Mouse (Mus musculus) CH12.LX (cell line): ENCODE measurements around the gene Cask. TPM values are rescaled to one million over a fixed set of nuclear protein-coding genes. Genes with fewer than 3 reads are reported as not detected.

ENCODE experiments used
- DNase-seq: peaks from one replicate; pipeline ENCODE4 v3.0.0-alpha.2; 2013; ENCODE audit errors: extremely low read depth
- H3K27ac ChIP-seq: 2 replicates; pipeline ENCODE4 v1.5.1; 2012; ENCODE audit warnings: low read depth, mild to moderate bottlenecking, control low read depth, moderate library complexity; ENCODE audit not compliant: insufficient read depth
- H3K27me3 ChIP-seq: replicated peaks from 2 replicates; pipeline ENCODE3; 2012; ENCODE audit warnings: inconsistent platforms
- H3K36me3 ChIP-seq, 2 experiments: replicated peaks in 1 of 2; 2 replicates each; pipeline versions ENCODE3 to v1.6.1; 2012; ENCODE audit warnings: inconsistent platforms in 1 of 2, low read length in 1 of 2, mild to moderate bottlenecking in 1 of 2, mixed read lengths in 1 of 2, moderate library complexity in 1 of 2; ENCODE audit not compliant: control insufficient read depth in 1 of 2, insufficient read depth in 1 of 2
- H3K4me1 ChIP-seq, 2 experiments: 2 replicates each; pipeline ENCODE4 v1.6.1; 2012; ENCODE audit warnings: inconsistent platforms in 1 of 2, moderate library complexity in 1 of 2; ENCODE audit not compliant: insufficient read depth in 2 of 2, control insufficient read depth in 1 of 2
- H3K4me2 ChIP-seq: 2 replicates; pipeline ENCODE4 v1.6.1; 2012; ENCODE audit warnings: low read depth, mild to moderate bottlenecking, control low read depth; ENCODE audit not compliant: poor library complexity, insufficient read depth, severe bottlenecking
- H3K4me3 ChIP-seq, 3 experiments: fragments of 150-350 bp in 1 of 3; sonication (generic) in 1 of 3; replicated peaks in 1 of 3; 2 replicates each; pipeline versions ENCODE3 to v1.5.1; 2011 to 2012; ENCODE audit warnings: low read depth in 2 of 3, low read length in 2 of 3, mild to moderate bottlenecking in 2 of 3, moderate library complexity in 2 of 3, control low read depth in 1 of 3, improper control_type of control experiment in 1 of 3, inconsistent platforms in 1 of 3, mixed read lengths in 1 of 3; ENCODE audit not compliant: poor library complexity in 1 of 3
- H3K79me2 ChIP-seq: replicated peaks from 2 replicates; pipeline ENCODE4 v1.6.1; 2012; ENCODE audit warnings: mild to moderate bottlenecking, moderate library complexity; ENCODE audit not compliant: control insufficient read depth, poor library complexity, insufficient read depth, severe bottlenecking; ENCODE audit errors: extremely low read depth
- H3K9ac ChIP-seq: 2 replicates; pipeline ENCODE4 v1.6.1; 2012; ENCODE audit warnings: low read depth, mild to moderate bottlenecking, control low read depth, moderate library complexity; ENCODE audit not compliant: insufficient read depth
- H3K9me3 ChIP-seq: replicated peaks from 2 replicates; pipeline ENCODE3; 2012; ENCODE audit warnings: low read length, inconsistent platforms, mixed read lengths
- CHD2 ChIP-seq: IDR thresholded peaks from 2 replicates; pipeline ENCODE4 v1.6.1; 2011; ENCODE audit warnings: low read length, improper control_type of control experiment
- ELF1 ChIP-seq: IDR thresholded peaks from 2 replicates; pipeline ENCODE4 v1.6.1; 2014; ENCODE audit warnings: low read depth, mild to moderate bottlenecking, inconsistent platforms, low read length, improper control_type of control experiment
- ETS1 ChIP-seq: conservative IDR thresholded peaks from 2 replicates; pipeline ENCODE4 v1.6.1; 2012; ENCODE audit warnings: low read depth, mild to moderate bottlenecking, inconsistent platforms, low read length, improper control_type of control experiment, moderate library complexity
- GABPA ChIP-seq: IDR thresholded peaks from 2 replicates; pipeline ENCODE4 v1.6.1; 2012; ENCODE audit warnings: low read depth, low read length, improper control_type of control experiment, inconsistent platforms; ENCODE audit not compliant: insufficient replicate concordance
- HCFC1 ChIP-seq: IDR thresholded peaks from 2 replicates; pipeline ENCODE4 v1.6.1; 2012; ENCODE audit warnings: low read depth, mild to moderate bottlenecking, inconsistent platforms, low read length, improper control_type of control experiment
- IRF4 ChIP-seq: IDR thresholded peaks from 2 replicates; pipeline ENCODE4 v1.6.1; 2014; ENCODE audit warnings: low read depth, mild to moderate bottlenecking, inconsistent platforms, low read length, improper control_type of control experiment
- JUN ChIP-seq: IDR thresholded peaks from 2 replicates; pipeline ENCODE4 v1.6.1; 2011; ENCODE audit warnings: low read depth, mild to moderate bottlenecking, low read length, improper control_type of control experiment, moderate library complexity; ENCODE audit not compliant: insufficient read depth
- MAX ChIP-seq: IDR thresholded peaks from 2 replicates; pipeline ENCODE4 v1.6.1; 2011; ENCODE audit warnings: low read length, improper control_type of control experiment
- MXI1 ChIP-seq: IDR thresholded peaks from 2 replicates; pipeline ENCODE4 v1.6.1; 2011; ENCODE audit warnings: mild to moderate bottlenecking, low read depth, low read length, improper control_type of control experiment
- NELFE ChIP-seq: IDR thresholded peaks from 2 replicates; pipeline ENCODE4 v1.6.1; 2011; ENCODE audit warnings: low read depth, low read length, improper control_type of control experiment
- NRF1 ChIP-seq: IDR thresholded peaks from 2 replicates; pipeline ENCODE4 v1.6.1; 2014; ENCODE audit warnings: low read depth, mild to moderate bottlenecking, inconsistent platforms, low read length, improper control_type of control experiment, moderate library complexity
- PAX5 ChIP-seq: IDR thresholded peaks from 2 replicates; pipeline ENCODE4 v1.6.1; 2012; ENCODE audit warnings: low read length, inconsistent platforms, mixed read lengths
- POLR2AphosphoS2 ChIP-seq: IDR thresholded peaks from 2 replicates; pipeline ENCODE4 v1.6.1; 2011; ENCODE audit warnings: low read depth, low read length, improper control_type of control experiment
- RAD21 ChIP-seq: IDR thresholded peaks from 2 replicates; pipeline ENCODE4 v1.6.1; 2011; ENCODE audit warnings: low read depth, mild to moderate bottlenecking, low read length, improper control_type of control experiment, moderate library complexity
- RCOR1 ChIP-seq: conservative IDR thresholded peaks from 2 replicates; pipeline ENCODE4 v1.6.1; 2012; ENCODE audit warnings: low read depth, mild to moderate bottlenecking, inconsistent platforms, low read length, improper control_type of control experiment
- SIN3A ChIP-seq: IDR thresholded peaks from 2 replicates; pipeline ENCODE4 v1.6.1; 2012; ENCODE audit warnings: low read length, improper control_type of control experiment, inconsistent platforms
- SMC3 ChIP-seq: IDR thresholded peaks from 2 replicates; pipeline ENCODE4 v1.6.1; 2011; ENCODE audit warnings: low read depth, low read length, improper control_type of control experiment
- UBTF ChIP-seq: IDR thresholded peaks from 2 replicates; pipeline ENCODE4 v1.6.1; 2012; ENCODE audit warnings: low read depth, mild to moderate bottlenecking, inconsistent platforms, low read length, improper control_type of control experiment, moderate library complexity
- USF1 ChIP-seq: IDR thresholded peaks from 2 replicates; pipeline ENCODE4 v1.6.1; 2014; ENCODE audit warnings: low read depth, mild to moderate bottlenecking, inconsistent platforms, low read length, improper control_type of control experiment
- USF2 ChIP-seq: conservative IDR thresholded peaks from 2 replicates; pipeline ENCODE4 v1.6.1; 2011; ENCODE audit warnings: low read depth, low read length, improper control_type of control experiment
- ZMIZ1 ChIP-seq: IDR thresholded peaks from 2 replicates; pipeline ENCODE4 v1.6.1; 2012; ENCODE audit warnings: low read depth, mild to moderate bottlenecking, inconsistent platforms, low read length, improper control_type of control experiment
- dilution Hi-C: fragments of 300-500 bp; cut with MboI; formaldehyde crosslinking; loops from 2 replicates; pipeline ENCODE4 v1.14.3; 2020; ENCODE audit warnings: low sequenced_read_pairs; ENCODE audit not compliant: extremely low pct_unique_long_range_greater_than_20kb, extremely low pct_ligation_motif_present
- in situ Hi-C: fragments of 300-500 bp; cut with MboI; formaldehyde crosslinking; loops from 3 replicates; pipeline ENCODE4 v1.14.3; 2019; ENCODE audit warnings: low sequenced_read_pairs, low pct_ligation_motif_present, low pct_unique_long_range_greater_than_20kb, mixed read lengths
- polyA plus RNA-seq: library from polyadenylated mRNA; unstranded; fragments of >175 nt; gene quantifications from 2 replicates; pipeline ENCODE4 v1.2.1, GENCODE M21; 2012; ENCODE audit warnings: low read depth; ENCODE audit not compliant: insufficient read length
- total RNA-seq, 2 experiments: library from RNA; depleted of rRNA; stranded (reverse); fragments of 300-350 nt in 1 of 2; fragments of >200 nt in 1 of 2; gene quantifications; 2 replicates each; pipeline ENCODE4 v1.2.3; 2012 to 2014

Gene Cask
- total and polyA plus RNA-seq, 3 experiments: 0.40 to 5.0 (median 0.49) TPM

DNA sequence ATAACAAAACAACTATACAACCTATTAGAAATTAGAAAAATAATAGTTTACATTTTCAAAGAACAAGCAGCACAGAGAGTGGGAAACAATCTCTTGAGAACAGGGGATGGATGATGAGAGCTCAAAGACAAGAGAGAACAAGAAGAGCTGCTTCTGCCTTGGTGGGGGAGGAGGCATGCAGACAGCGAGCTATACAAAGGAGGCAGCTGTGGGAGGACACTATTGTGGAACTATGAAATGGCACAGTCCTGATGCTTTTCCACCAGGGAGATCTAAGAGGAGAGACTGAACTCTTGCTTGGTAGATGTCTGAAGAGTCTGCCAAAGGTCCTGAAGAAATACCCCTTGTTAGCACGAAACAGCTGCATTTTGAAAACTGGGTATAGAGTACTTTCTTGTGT lies 162.8 kb downstream of the Cask start:
- H3K4me1 ChIP-seq: peaks cover 0 to 8% of the 10 kb centered on the region in 2 experiments; a peak in 2 of 4 replicates
- no peak overlapping the region for H3K27ac ChIP-seq
- no peak for DNase-seq
- dilution Hi-C loops: no loop called here
- TF ChIP-seq GABPA (no peak), ELF1 (no peak), CHD2 (no peak), MAX (no peak), RAD21 (no peak), SIN3A (no peak), NRF1 (no peak), USF2 (no peak), UBTF (no peak), HCFC1 (no peak), IRF4 (no peak)
- no peaks in the 10 kb centered on the region for H3K27me3 ChIP-seq
- in situ Hi-C loops: no loop called here
- H3K9ac ChIP-seq: no peak overlapping the region
- no peak overlapping the region for H3K4me3 ChIP-seq
- no peaks in the 10 kb centered on the region for H3K36me3 ChIP-seq
- H3K4me2 ChIP-seq: no peak overlapping the region
- no peaks in the 10 kb centered on the region for H3K79me2 ChIP-seq
- no peaks in the 10 kb centered on the region for H3K9me3 ChIP-seq

DNA sequence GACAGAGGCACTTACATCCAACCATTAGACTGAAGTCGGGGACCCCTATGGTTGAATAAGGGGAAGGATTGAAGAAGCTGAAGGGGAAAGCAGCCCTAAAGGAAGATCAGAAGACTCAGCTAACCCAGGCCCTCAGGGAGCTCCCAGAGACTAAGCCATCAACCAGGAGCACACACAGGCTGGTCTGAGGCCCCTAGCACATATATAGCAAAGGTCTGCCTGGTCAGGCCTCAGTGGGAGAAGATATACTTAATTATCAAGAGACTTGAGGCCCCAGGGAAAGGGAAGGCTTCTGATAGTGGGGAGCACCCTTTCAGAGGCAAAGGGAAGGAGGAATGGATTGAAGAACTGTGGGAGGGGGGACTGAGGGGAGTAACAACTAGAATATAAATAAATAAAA lies 164.6 kb downstream of the Cask start:
- H3K9me3 ChIP-seq: no peaks in the 10 kb centered on the region
- no peaks in the 10 kb centered on the region for H3K36me3 ChIP-seq
- TF ChIP-seq PAX5 (no peak), JUN (no peak), RCOR1 (no peak), SMC3 (no peak), MXI1 (no peak), RAD21 (no peak), NELFE (no peak), ZMIZ1 (no peak), POLR2AphosphoS2 (no peak), ETS1 (no peak), ELF1 (no peak), USF1 (no peak), IRF4 (no peak)
- TF ChIP-seq, all 38 proteins: peak for 0
- H3K27me3 ChIP-seq: no peaks in the 10 kb centered on the region
- in situ Hi-C loops (no loop called here), dilution Hi-C loops (no loop called here)
- H3K4me2 ChIP-seq: no peak overlapping the region
- no peaks in the 10 kb centered on the region for H3K79me2 ChIP-seq
- H3K27ac ChIP-seq: no peak overlapping the region
- H3K4me3 ChIP-seq: no peak overlapping the region
- peaks cover 0 to 12% of the 10 kb centered on the region in 2 experiments; a peak in 2 of 4 replicates for H3K4me1 ChIP-seq
- no peak for DNase-seq
- H3K9ac ChIP-seq: no peak overlapping the region
